Mouse (Mus musculus): ENCODE measurements around the gene C1qtnf1. TPM values are rescaled to one million over a fixed set of nuclear protein-coding genes. Genes with fewer than 3 reads are reported as not detected.

Gene C1qtnf1
- total and polyA plus RNA-seq, 2 experiments from 2014 or later, result 5.8 to 7.8 TPM

GRCm38 (mm10) chr11:118469509-118470160 is 41.6 kb downstream of the C1qtnf1 start:
- Histone ChIP-seq H3K4me2 (ENCODE audit: low read depth, low read length) (no peak overlapping the region), H3K4me3 (ENCODE audit: low read depth, low read length) (no peak overlapping the region), H3K9ac (replicated peaks; ENCODE audit: low read depth, low read length) (no peak overlapping the region), H3K4me1 (ENCODE audit: control insufficient read depth, insufficient read depth) (0 out of 2 replicates have a peak, but pooled peaks cover 7% of the 10 kb centered on the region), H3K27me3 (ENCODE audit: control insufficient read depth, insufficient read depth, low read length) (no peaks in the 10 kb centered on the region), H3K9me3 (replicated peaks; ENCODE audit: control insufficient read depth, low read length) (no peaks in the 10 kb centered on the region), H3K36me3 (replicated peaks; ENCODE audit: control insufficient read depth, insufficient read depth, low read length) (no peaks in the 10 kb centered on the region), H3K27ac (ENCODE audit: low read depth) (peak overlapping the region; percentile 22; the same call in 1 of the 2 replicates)
- WGBS, result 77% methylated on average over 10 of the region's 10 CpGs
- no peak for DNase-seq (ENCODE audit: low spot score)
- no peak for ATAC-seq (ENCODE audit: insufficient read depth, low read depth)
- TF ChIP-seq EP300 (IDR thresholded peaks at IDR 0.05; ENCODE audit: low read depth), result no peak
- TF ChIP-seq CTCF (IDR thresholded peaks at IDR 0.05; ENCODE audit: low read depth), result no peak

- H3K4me3 ChIP-seq (ENCODE audit: low read depth, low read length), result no peak overlapping the region
- ATAC-seq (ENCODE audit: insufficient read depth, low read depth) (peak; percentile 36; the same call in 1 of the 2 replicates), DNase-seq (ENCODE audit: low spot score) (no peak)
- 0 out of 2 replicates have a peak, but pooled peaks cover 7% of the 10 kb centered on the region for H3K4me1 ChIP-seq (ENCODE audit: control insufficient read depth, insufficient read depth)
- H3K4me2 ChIP-seq (ENCODE audit: low read depth, low read length), result no peak overlapping the region
- TF ChIP-seq CTCF (IDR thresholded peaks at IDR 0.05; ENCODE audit: low read depth) (no peak), EP300 (IDR thresholded peaks at IDR 0.05; ENCODE audit: low read depth) (no peak)
- no peaks in the 10 kb centered on the region for H3K27me3 ChIP-seq (ENCODE audit: control insufficient read depth, insufficient read depth, low read length)
- H3K9ac ChIP-seq (replicated peaks; ENCODE audit: low read depth, low read length), result no peak overlapping the region
- WGBS, result 17% methylated on average over 12 of the region's 12 CpGs
- no peaks in the 10 kb centered on the region for H3K36me3 ChIP-seq (replicated peaks; ENCODE audit: control insufficient read depth, insufficient read depth, low read length)
- peak overlapping the region; percentile 22; the same call in 1 of the 2 replicates for H3K27ac ChIP-seq (ENCODE audit: low read depth)
- no peaks in the 10 kb centered on the region for H3K9me3 ChIP-seq (replicated peaks; ENCODE audit: control insufficient read depth, low read length)
These were observed 42.4 kb downstream of the C1qtnf1 start for GRCm38 (mm10) chr11:118470234-118470966.

GRCm38 (mm10) chr11:118471676-118472075 is 43.7 kb downstream of the C1qtnf1 start:
- 90% methylated on average over 13 of the region's 13 CpGs for WGBS
- Histone ChIP-seq H3K27ac (ENCODE audit: low read depth) (no peak overlapping the region; the same call in 1 of the 2 replicates), H3K9me3 (replicated peaks; ENCODE audit: control insufficient read depth, low read length) (no peaks in the 10 kb centered on the region), H3K36me3 (replicated peaks; ENCODE audit: control insufficient read depth, insufficient read depth, low read length) (no peaks in the 10 kb centered on the region), H3K4me1 (ENCODE audit: control insufficient read depth, insufficient read depth) (0 out of 2 replicates have a peak, but pooled peaks cover 7% of the 10 kb centered on the region), H3K9ac (replicated peaks; ENCODE audit: low read depth, low read length) (no peak overlapping the region), H3K4me2 (ENCODE audit: low read depth, low read length) (no peak overlapping the region), H3K4me3 (ENCODE audit: low read depth, low read length) (no peak overlapping the region), H3K27me3 (ENCODE audit: control insufficient read depth, insufficient read depth, low read length) (no peaks in the 10 kb centered on the region)
- TF ChIP-seq CTCF (IDR thresholded peaks at IDR 0.05; ENCODE audit: low read depth), result no peak
- no peak for TF ChIP-seq EP300 (IDR thresholded peaks at IDR 0.05; ENCODE audit: low read depth)
- DNase-seq (ENCODE audit: low spot score) (no peak), ATAC-seq (ENCODE audit: insufficient read depth, low read depth) (no peak)

GRCm38 (mm10) chr11:118473161-118473560 is 45.2 kb downstream of the C1qtnf1 start:
- H3K27ac ChIP-seq (ENCODE audit: low read depth), result no peak overlapping the region
- ATAC-seq (ENCODE audit: insufficient read depth, low read depth) (no peak), DNase-seq (ENCODE audit: low spot score) (no peak)
- H3K9ac ChIP-seq (replicated peaks; ENCODE audit: low read depth, low read length), result no peak overlapping the region
- no peaks in the 10 kb centered on the region for H3K36me3 ChIP-seq (replicated peaks; ENCODE audit: control insufficient read depth, insufficient read depth, low read length)
- TF ChIP-seq EP300 (IDR thresholded peaks at IDR 0.05; ENCODE audit: low read depth), result no peak
- no peak for TF ChIP-seq CTCF (IDR thresholded peaks at IDR 0.05; ENCODE audit: low read depth)
- no peak overlapping the region for H3K4me2 ChIP-seq (ENCODE audit: low read depth, low read length)
- H3K27me3 ChIP-seq (ENCODE audit: control insufficient read depth, insufficient read depth, low read length), result no peaks in the 10 kb centered on the region
- H3K4me1 ChIP-seq (ENCODE audit: control insufficient read depth, insufficient read depth), result peaks cover 11% of the 10 kb centered on the region
- 81% methylated on average over 1 of the region's 1 CpGs for WGBS
- H3K4me3 ChIP-seq (ENCODE audit: low read depth, low read length), result no peak overlapping the region
- H3K9me3 ChIP-seq (replicated peaks; ENCODE audit: control insufficient read depth, low read length), result no peaks in the 10 kb centered on the region

GRCm38 (mm10) chr11:118473842-118474500 is 46.0 kb downstream of the C1qtnf1 start:
- H3K9ac ChIP-seq (replicated peaks; ENCODE audit: low read depth, low read length), result no peak overlapping the region
- no peaks in the 10 kb centered on the region for H3K36me3 ChIP-seq (replicated peaks; ENCODE audit: control insufficient read depth, insufficient read depth, low read length)
- ATAC-seq (ENCODE audit: insufficient read depth, low read depth) (no peak), DNase-seq (ENCODE audit: low spot score) (no peak)
- TF ChIP-seq CTCF (IDR thresholded peaks at IDR 0.05; ENCODE audit: low read depth) (no peak), EP300 (IDR thresholded peaks at IDR 0.05; ENCODE audit: low read depth) (no peak)
- peaks cover 11% of the 10 kb centered on the region for H3K4me1 ChIP-seq (ENCODE audit: control insufficient read depth, insufficient read depth)
- H3K27me3 ChIP-seq (ENCODE audit: control insufficient read depth, insufficient read depth, low read length), result no peaks in the 10 kb centered on the region
- no peaks in the 10 kb centered on the region for H3K9me3 ChIP-seq (replicated peaks; ENCODE audit: control insufficient read depth, low read length)
- H3K4me2 ChIP-seq (ENCODE audit: low read depth, low read length), result no peak overlapping the region
- WGBS, result 67% methylated on average over 6 of the region's 6 CpGs
- no peak overlapping the region for H3K27ac ChIP-seq (ENCODE audit: low read depth)
- no peak overlapping the region for H3K4me3 ChIP-seq (ENCODE audit: low read depth, low read length)
